Mouse (Mus musculus): ENCODE results near the gene Tec.

Gene Tec

GRCm38 (mm10) chr5:72816046-72816445, 52.2 kb downstream of the Tec start:
- ChIA-PET POLR2A (no interaction called here), CTCF (no interaction called here)

- POLR2A ChIA-PET = no interaction called here
- CTCF ChIA-PET = no interaction called here
These were observed 52.9 kb downstream of the Tec start for GRCm38 (mm10) chr5:72815361-72815760.

- ChIA-PET CTCF (no interaction called here), POLR2A (no interaction called here)
These were observed 54.2 kb downstream of the Tec start for GRCm38 (mm10) chr5:72814072-72814471.

- POLR2A ChIA-PET = no interaction called here
These were observed 55.4 kb downstream of the Tec start for GRCm38 (mm10) chr5:72812908-72813307.

GRCm38 (mm10) chr5:72812328-72812727, 56.0 kb downstream of the Tec start:
- ChIA-PET POLR2A (no interaction called here), CTCF (no interaction called here)

More at GRCm38 (mm10) chr5:72812908-72813307, 55.4 kb downstream of the Tec start:
- CTCF ChIA-PET = interaction anchor here in 1 of 4 experiments (0.7 kb wide), 1 partner anchor 244 kb away, joined by 7 read pairs; no protein-coding TSS in a partner anchor

GRCm38 (mm10) chr5:72811397-72811796, 56.9 kb downstream of the Tec start:
- POLR2A ChIA-PET = no interaction called here
- CTCF ChIA-PET = no interaction called here

GRCm38 (mm10) chr5:72810990-72811389, 57.3 kb downstream of the Tec start:
- ChIA-PET CTCF (no interaction called here), POLR2A (no interaction called here)

- POLR2A ChIA-PET = no interaction called here
- CTCF ChIA-PET = interaction anchor here in 1 of 4 experiments (0.6 kb wide), 1 partner anchor 144 kb away, joined by 3 read pairs; no protein-coding TSS in a partner anchor
These were observed 58.8 kb downstream of the Tec start for GRCm38 (mm10) chr5:72809480-72809879.

- CTCF ChIA-PET = interaction anchor here in 1 of 4 experiments (0.6 kb wide), 1 partner anchor 145 kb away, joined by 3 read pairs; no protein-coding TSS in a partner anchor
- POLR2A ChIA-PET = no interaction called here
These were observed 59.7 kb downstream of the Tec start for GRCm38 (mm10) chr5:72808456-72809111.

GRCm38 (mm10) chr5:72802851-72803250, 65.4 kb downstream of the Tec start:
- POLR2A ChIA-PET = interaction anchor here in 2 of 4 experiments (0.5 to 1.5 kb wide), 2 partner anchors 20 to 64 kb away, joined by 3 read pairs; no protein-coding TSS in a partner anchor
- CTCF ChIA-PET = interaction anchor here in 2 of 4 experiments (0.6 kb wide), 2 partner anchors 181 to 411 kb away, joined by 3 to 6 read pairs; no protein-coding TSS in a partner anchor

- POLR2A ChIA-PET = no interaction called here
- CTCF ChIA-PET = no interaction called here
These were observed 69.7 kb downstream of the Tec start for GRCm38 (mm10) chr5:72798563-72798962.

GRCm38 (mm10) chr5:72796186-72796613, 72.1 kb downstream of the Tec start:
- POLR2A ChIA-PET = interaction anchor here in 1 of 4 experiments (0.7 kb wide), 1 partner anchor 31 kb away, joined by 4 read pairs; no protein-coding TSS in a partner anchor
- CTCF ChIA-PET = interaction anchor here in 1 of 4 experiments (1.1 kb wide), 1 partner anchor 116 kb away, joined by 4 read pairs; no protein-coding TSS in a partner anchor

- POLR2A ChIA-PET = no interaction called here
- CTCF ChIA-PET = no interaction called here
These were observed 74.9 kb downstream of the Tec start for GRCm38 (mm10) chr5:72793309-72793850.

GRCm38 (mm10) chr5:72791789-72792188, 76.5 kb downstream of the Tec start:
- CTCF ChIA-PET = no interaction called here

GRCm38 (mm10) chr5:72791386-72791785, 76.9 kb downstream of the Tec start:
- CTCF ChIA-PET = no interaction called here

More at GRCm38 (mm10) chr5:72791789-72792188, 76.5 kb downstream of the Tec start:
- POLR2A ChIA-PET = no interaction called here

GRCm38 (mm10) chr5:72785451-72785850, 82.8 kb downstream of the Tec start:
- ChIA-PET CTCF (interaction anchor here in 1 of 4 experiments (1.2 kb wide), 1 partner anchor 120 kb away, joined by 3 read pairs; no protein-coding TSS in a partner anchor), POLR2A (no interaction called here)

More at GRCm38 (mm10) chr5:72791386-72791785, 76.9 kb downstream of the Tec start:
- POLR2A ChIA-PET = no interaction called here

- POLR2A ChIA-PET = no interaction called here
- CTCF ChIA-PET = interaction anchor here in 2 of 4 experiments (0.7 to 1.2 kb wide), 3 partner anchors 35 to 1212 kb away, joined by 3 read pairs; no protein-coding TSS in a partner anchor
These were observed 83.6 kb downstream of the Tec start for GRCm38 (mm10) chr5:72784719-72785118.

GRCm38 (mm10) chr5:72783957-72784356, 84.3 kb downstream of the Tec start:
- ChIA-PET CTCF (no interaction called here), POLR2A (no interaction called here)

- POLR2A ChIA-PET = interaction anchor here in 1 of 4 experiments (1.0 kb wide), 1 partner anchor 20 kb away, joined by 3 read pairs; no protein-coding TSS in a partner anchor
- CTCF ChIA-PET = interaction anchor here in 2 of 4 experiments (0.6 to 0.8 kb wide), 2 partner anchors 182 to 369 kb away, joined by 3 read pairs; no protein-coding TSS in a partner anchor
These were observed 85.2 kb downstream of the Tec start for GRCm38 (mm10) chr5:72783123-72783522.

GRCm38 (mm10) chr5:72781776-72782175, 86.5 kb downstream of the Tec start:
- POLR2A ChIA-PET = no interaction called here
- CTCF ChIA-PET = no interaction called here

GRCm38 (mm10) chr5:72776595-72776994, 91.7 kb downstream of the Tec start:
- POLR2A ChIA-PET = no interaction called here
- CTCF ChIA-PET = no interaction called here

Data from embryonic stem cell, embryonic (primary cell).